Mouse (Mus musculus) CH12.LX (cell line): ENCODE results near the gene Ccl7.

ENCODE experiments used
- CTCF ChIP-seq, 2 experiments: IDR thresholded peaks in 1 of 2; conservative IDR thresholded peaks in 1 of 2; 2 replicates each; pipeline ENCODE4 v1.5.1; 2011 to 2012; ENCODE audit warnings: low read depth in 2 of 2, low read length in 2 of 2, improper control_type of control experiment in 1 of 2, inconsistent platforms in 1 of 2, mild to moderate bottlenecking in 1 of 2, moderate library complexity in 1 of 2
- EP300 ChIP-seq: IDR thresholded peaks from 2 replicates; pipeline ENCODE4 v1.6.1; 2011; ENCODE audit warnings: low read length, improper control_type of control experiment
- POLR2A ChIP-seq: IDR thresholded peaks from 2 replicates; pipeline ENCODE4 v1.6.1; 2011; ENCODE audit warnings: low read depth, mild to moderate bottlenecking, improper control_type of control experiment, low read length
- SIN3A ChIP-seq: IDR thresholded peaks from 2 replicates; pipeline ENCODE4 v1.6.1; 2012; ENCODE audit warnings: low read length, improper control_type of control experiment, inconsistent platforms

DNA sequence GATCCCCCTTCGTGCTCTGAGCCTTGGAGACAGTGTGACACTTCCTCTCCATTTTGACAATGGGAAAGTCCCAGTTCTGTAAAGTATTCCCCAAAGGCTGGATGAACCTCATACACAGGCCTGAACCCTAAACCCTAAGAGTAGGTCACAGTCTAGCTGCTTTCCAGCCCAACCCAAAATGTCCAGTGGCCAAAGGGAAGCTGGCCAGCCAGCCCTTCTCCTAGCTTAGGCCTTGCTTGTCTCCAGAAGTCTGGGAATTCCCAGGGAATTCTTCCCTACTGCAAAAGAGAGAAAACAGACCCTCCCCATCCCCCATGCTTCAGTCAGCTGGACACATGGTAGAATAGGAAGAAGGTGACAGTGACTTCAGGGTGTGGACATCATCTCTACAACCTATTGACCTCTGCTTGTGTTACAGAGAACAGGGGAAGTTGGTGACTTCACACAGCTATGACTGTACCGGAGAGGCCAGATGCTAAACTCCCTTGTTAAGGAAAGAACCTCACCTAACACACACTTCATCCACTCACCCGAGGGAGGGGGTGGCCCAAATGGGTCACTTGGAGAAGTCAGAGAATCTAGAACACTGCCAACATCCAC is 29.2 kb upstream of the Ccl7 start:
- TF ChIP-seq CTCF (conservative IDR thresholded peaks at IDR 0.05 in 1 of 2, IDR thresholded peaks at IDR 0.05 in 1 of 2; ENCODE audit: low read depth in 2 of 2, low read length in 2 of 2) (no peak), SIN3A (no peak), POLR2A (no peak), EP300 (no peak)
